Mouse (Mus musculus) forebrain, postnatal 0 days (tissue): ENCODE measurements at regions not wholly inside any gene's neighbourhood (a gene's known extent, or its start where the extent isn't known, plus 50 kb on each side); places are given as distances from the start of the nearest gene placed in this dataset.

Experiments used
- ATAC-seq: fragments of 200-750 bp; cut with Nextera tagmentation; 2 replicates; pipeline ENCODE4 v1.8.0; 2017; ENCODE audit warnings: mild to moderate bottlenecking, moderate library complexity
- DNase-seq: peaks from one replicate; pipeline ENCODE4 v3.0.0-alpha.2; 2015
- H3K27ac ChIP-seq: fragments of 300-500 bp; sonication (generic); 2 replicates; pipeline ENCODE4 v1.5.1; 2014; ENCODE audit warnings: low read depth, mild to moderate bottlenecking, antibody characterized with exemption, low read length, moderate library complexity, mixed read lengths
- H3K27me3 ChIP-seq: fragments of 300-500 bp; sonication (generic); 2 replicates; pipeline ENCODE4 v1.6.1; 2014; ENCODE audit warnings: mild to moderate bottlenecking, low read length, mixed read lengths; ENCODE audit not compliant: insufficient read depth
- H3K36me3 ChIP-seq: fragments of 300-500 bp; sonication (generic); 2 replicates; pipeline ENCODE4 v1.6.1; 2014; ENCODE audit warnings: mild to moderate bottlenecking, moderate library complexity; ENCODE audit not compliant: insufficient read depth
- H3K4me1 ChIP-seq: fragments of 300-500 bp; sonication (generic); 2 replicates; pipeline ENCODE4 v1.6.1; 2014; ENCODE audit warnings: antibody characterized with exemption; ENCODE audit not compliant: insufficient read depth
- H3K4me2 ChIP-seq: fragments of 300-500 bp; sonication (generic); 2 replicates; pipeline ENCODE4 v1.6.1; 2014; ENCODE audit warnings: low read depth, mild to moderate bottlenecking, moderate library complexity
- H3K4me3 ChIP-seq: fragments of 300-500 bp; sonication (generic); 2 replicates; pipeline ENCODE4 v1.5.1; 2014; ENCODE audit warnings: low read depth, low read length, mixed read lengths
- H3K9ac ChIP-seq: fragments of 300-500 bp; sonication (generic); 2 replicates; pipeline ENCODE4 v1.6.1; 2014; ENCODE audit warnings: mild to moderate bottlenecking
- H3K9me3 ChIP-seq: fragments of 300-500 bp; sonication (generic); 2 replicates; pipeline ENCODE4 v1.6.1; 2016; ENCODE audit warnings: low read length
- CTCF ChIP-seq: sonication (generic); IDR thresholded peaks from 2 replicates; pipeline ENCODE4 v1.5.1; 2016; ENCODE audit warnings: antibody characterized with exemption, control low read depth, low read depth
- WGBS: fragments of 180-500 bp; shearing (Covaris S2); extraction: QIAGEN DNeasy Blood & Tissue Kit; methylation state at CpG from one replicate; pipeline ENCODE4 v1.1.7; 2014; 5-methylcytosine and 5-hydroxymethylcytosine counted together

- H3K4me1 ChIP-seq, result no peaks in the 10 kb centered on the region; the same call in 1 of the 2 replicates
- no peak overlapping the region for H3K9ac ChIP-seq
- H3K36me3 ChIP-seq, result no peaks in the 10 kb centered on the region
- no peak for TF ChIP-seq CTCF
- ATAC-seq (peak; percentile 71), DNase-seq (peak; percentile 71)
- H3K27ac ChIP-seq, result peak overlapping the region; percentile 45
- no peak overlapping the region for H3K4me3 ChIP-seq
- 34% methylated on average over 7 of the region's 7 CpGs for WGBS
- H3K27me3 ChIP-seq, result no peaks in the 10 kb centered on the region
- no peaks in the 10 kb centered on the region for H3K9me3 ChIP-seq
- H3K4me2 ChIP-seq, result no peak overlapping the region
These were observed 114.5 kb upstream of the Mycn start for GRCm38 (mm10) chr12:13056246-13056645.

- WGBS, result 55% methylated on average over 3 of the region's 3 CpGs
These were observed 112.9 kb upstream of the Mycn start for GRCm38 (mm10) chr12:13054611-13055010.

GRCm38 (mm10) chr12:13053746-13054145 lies 112.0 kb upstream of the Mycn start:
- Histone ChIP-seq H3K9me3 (no peaks in the 10 kb centered on the region), H3K36me3 (no peaks in the 10 kb centered on the region), H3K27me3 (no peaks in the 10 kb centered on the region), H3K9ac (no peak overlapping the region), H3K4me2 (no peak overlapping the region), H3K27ac (no peak overlapping the region), H3K4me3 (no peak overlapping the region), H3K4me1 (no peaks in the 10 kb centered on the region; the same call in 1 of the 2 replicates)
- no peak for TF ChIP-seq CTCF
- 82% methylated on average over 5 of the region's 5 CpGs for WGBS
- DNase-seq, result no peak
- no peak for ATAC-seq

More at GRCm38 (mm10) chr12:13054611-13055010, 112.9 kb upstream of the Mycn start:
- Histone ChIP-seq H3K27me3 (no peaks in the 10 kb centered on the region), H3K4me3 (no peak overlapping the region), H3K4me1 (no peaks in the 10 kb centered on the region; the same call in 1 of the 2 replicates), H3K9me3 (no peaks in the 10 kb centered on the region), H3K27ac (peak overlapping the region; percentile 67; the same call in 1 of the 2 replicates), H3K9ac (no peak overlapping the region), H3K36me3 (no peaks in the 10 kb centered on the region), H3K4me2 (no peak overlapping the region)
- DNase-seq, result peak; percentile 45
- no peak for TF ChIP-seq CTCF
- ATAC-seq, result peak; percentile 40

- no peak for TF ChIP-seq CTCF
- H3K9me3 ChIP-seq, result no peaks in the 10 kb centered on the region
- no peak overlapping the region for H3K4me2 ChIP-seq
- H3K9ac ChIP-seq, result no peak overlapping the region
- no peak overlapping the region for H3K4me3 ChIP-seq
- ATAC-seq (no peak), DNase-seq (no peak)
- H3K27me3 ChIP-seq, result no peaks in the 10 kb centered on the region
- no peaks in the 10 kb centered on the region for H3K36me3 ChIP-seq
- no peaks in the 10 kb centered on the region; the same call in 1 of the 2 replicates for H3K4me1 ChIP-seq
- H3K27ac ChIP-seq, result no peak overlapping the region
- WGBS, result 73% methylated on average over 9 of the region's 9 CpGs
These were observed 111.3 kb upstream of the Mycn start for GRCm38 (mm10) chr12:13052845-13053623.

GRCm38 (mm10) chr12:13052164-13052563 lies 110.5 kb upstream of the Mycn start:
- Histone ChIP-seq H3K9ac (no peak overlapping the region), H3K27me3 (no peaks in the 10 kb centered on the region), H3K4me2 (no peak overlapping the region), H3K9me3 (no peaks in the 10 kb centered on the region), H3K36me3 (no peaks in the 10 kb centered on the region), H3K4me3 (no peak overlapping the region), H3K4me1 (no peaks in the 10 kb centered on the region; the same call in 1 of the 2 replicates), H3K27ac (no peak overlapping the region)
- ATAC-seq, result peak; percentile 45; the same call in 1 of the 2 replicates
- TF ChIP-seq CTCF, result no peak
- WGBS, result 15% methylated on average over 6 of the region's 6 CpGs
- DNase-seq, result no peak

GRCm38 (mm10) chr12:13049659-13050058 lies 107.9 kb upstream of the Mycn start:
- DNase-seq (no peak), ATAC-seq (no peak)
- Histone ChIP-seq H3K9ac (no peak overlapping the region), H3K4me3 (no peak overlapping the region), H3K36me3 (no peaks in the 10 kb centered on the region), H3K27me3 (no peaks in the 10 kb centered on the region), H3K9me3 (no peaks in the 10 kb centered on the region), H3K27ac (no peak overlapping the region), H3K4me2 (no peak overlapping the region), H3K4me1 (no peaks in the 10 kb centered on the region; the same call in 1 of the 2 replicates)
- TF ChIP-seq CTCF, result no peak
- 74% methylated on average over 8 of the region's 8 CpGs for WGBS

GRCm38 (mm10) chr12:13048168-13048727 lies 106.5 kb upstream of the Mycn start:
- ATAC-seq, result no peak
- Histone ChIP-seq H3K4me3 (no peak overlapping the region), H3K4me2 (no peak overlapping the region), H3K4me1 (no peaks in the 10 kb centered on the region), H3K27ac (no peak overlapping the region), H3K27me3 (no peaks in the 10 kb centered on the region), H3K9me3 (no peaks in the 10 kb centered on the region), H3K36me3 (no peaks in the 10 kb centered on the region), H3K9ac (no peak overlapping the region)
- WGBS, result 32% methylated on average over 13 of the region's 13 CpGs
- no peak for TF ChIP-seq CTCF
- DNase-seq, result no peak
